Mouse (Mus musculus): ENCODE data around the gene Cav1. TPM values are rescaled to one million over a fixed set of nuclear protein-coding genes. Genes with fewer than 3 reads are reported as not detected.
A peak's percentile ranks its signal among the peaks of the same experiment; 100 is the strongest.

Gene Cav1
- polyA plus RNA-seq, 1 experiment = 25.1 TPM

- no peak for TF ChIP-seq POLR2A (IDR thresholded peaks at IDR 0.05; ENCODE audit: borderline replicate concordance, extremely low read depth, insufficient read depth, insufficient read length, poor library complexity, severe bottlenecking)
- TF ChIP-seq CTCF (IDR thresholded peaks at IDR 0.05; ENCODE audit: borderline replicate concordance, extremely low read depth, insufficient read depth, insufficient read length) = no peak
- peak; percentile 54 for DNase-seq (ENCODE audit: low read depth)
Measured at GRCm38 (mm10) chr6:17295116-17295515, 11.0 kb upstream of the Cav1 start.

- TF ChIP-seq POLR2A (IDR thresholded peaks at IDR 0.05; ENCODE audit: borderline replicate concordance, extremely low read depth, insufficient read depth, insufficient read length, poor library complexity, severe bottlenecking) = no peak
- TF ChIP-seq CTCF (IDR thresholded peaks at IDR 0.05; ENCODE audit: borderline replicate concordance, extremely low read depth, insufficient read depth, insufficient read length) = no peak
- DNase-seq (ENCODE audit: low read depth) = peak; percentile 28
Measured at GRCm38 (mm10) chr6:17306602-17307325, 629 bp downstream of the Cav1 start.

GRCm38 (mm10) chr6:17307461-17308115 lies 1.5 kb downstream of the Cav1 start:
- DNase-seq (ENCODE audit: low read depth) = peak; percentile 57
- TF ChIP-seq POLR2A (IDR thresholded peaks at IDR 0.05; ENCODE audit: borderline replicate concordance, extremely low read depth, insufficient read depth, insufficient read length, poor library complexity, severe bottlenecking) = no peak
- peak; percentile 69 for TF ChIP-seq CTCF (IDR thresholded peaks at IDR 0.05; ENCODE audit: borderline replicate concordance, extremely low read depth, insufficient read depth, insufficient read length)

DNA sequence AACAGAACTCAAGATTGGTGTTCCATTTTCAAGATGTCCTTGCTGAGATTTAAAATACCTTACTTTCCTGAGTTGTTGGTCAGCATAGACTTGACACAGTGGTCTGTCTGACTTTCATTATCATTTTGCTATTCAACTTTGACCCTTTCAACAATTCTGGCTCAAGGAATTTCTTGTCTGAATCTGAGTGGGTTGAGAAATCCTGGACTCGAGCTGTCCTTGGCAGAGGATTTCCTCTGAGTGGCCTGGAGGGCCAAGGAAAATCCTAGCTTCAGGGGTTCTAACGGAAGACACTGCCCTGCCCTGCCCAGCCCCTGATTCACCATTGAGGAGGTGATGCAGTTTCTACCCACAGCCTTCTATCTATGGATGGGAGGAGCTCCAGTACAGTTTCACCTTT lies 2.5 kb downstream of the Cav1 start:
- no peak for DNase-seq (ENCODE audit: low read depth)
- no peak for TF ChIP-seq CTCF (IDR thresholded peaks at IDR 0.05; ENCODE audit: borderline replicate concordance, extremely low read depth, insufficient read depth, insufficient read length)
- no peak for TF ChIP-seq POLR2A (IDR thresholded peaks at IDR 0.05; ENCODE audit: borderline replicate concordance, extremely low read depth, insufficient read depth, insufficient read length, poor library complexity, severe bottlenecking)

GRCm38 (mm10) chr6:17309260-17309659 lies 3.1 kb downstream of the Cav1 start:
- no peak for DNase-seq (ENCODE audit: low read depth)
- TF ChIP-seq CTCF (IDR thresholded peaks at IDR 0.05; ENCODE audit: borderline replicate concordance, extremely low read depth, insufficient read depth, insufficient read length) (no peak), POLR2A (IDR thresholded peaks at IDR 0.05; ENCODE audit: borderline replicate concordance, extremely low read depth, insufficient read depth, insufficient read length, poor library complexity, severe bottlenecking) (no peak)

GRCm38 (mm10) chr6:17314241-17314640 lies 8.1 kb downstream of the Cav1 start:
- DNase-seq (ENCODE audit: low read depth) = no peak
- TF ChIP-seq POLR2A (IDR thresholded peaks at IDR 0.05; ENCODE audit: borderline replicate concordance, extremely low read depth, insufficient read depth, insufficient read length, poor library complexity, severe bottlenecking) (no peak), CTCF (IDR thresholded peaks at IDR 0.05; ENCODE audit: borderline replicate concordance, extremely low read depth, insufficient read depth, insufficient read length) (no peak)

DNA sequence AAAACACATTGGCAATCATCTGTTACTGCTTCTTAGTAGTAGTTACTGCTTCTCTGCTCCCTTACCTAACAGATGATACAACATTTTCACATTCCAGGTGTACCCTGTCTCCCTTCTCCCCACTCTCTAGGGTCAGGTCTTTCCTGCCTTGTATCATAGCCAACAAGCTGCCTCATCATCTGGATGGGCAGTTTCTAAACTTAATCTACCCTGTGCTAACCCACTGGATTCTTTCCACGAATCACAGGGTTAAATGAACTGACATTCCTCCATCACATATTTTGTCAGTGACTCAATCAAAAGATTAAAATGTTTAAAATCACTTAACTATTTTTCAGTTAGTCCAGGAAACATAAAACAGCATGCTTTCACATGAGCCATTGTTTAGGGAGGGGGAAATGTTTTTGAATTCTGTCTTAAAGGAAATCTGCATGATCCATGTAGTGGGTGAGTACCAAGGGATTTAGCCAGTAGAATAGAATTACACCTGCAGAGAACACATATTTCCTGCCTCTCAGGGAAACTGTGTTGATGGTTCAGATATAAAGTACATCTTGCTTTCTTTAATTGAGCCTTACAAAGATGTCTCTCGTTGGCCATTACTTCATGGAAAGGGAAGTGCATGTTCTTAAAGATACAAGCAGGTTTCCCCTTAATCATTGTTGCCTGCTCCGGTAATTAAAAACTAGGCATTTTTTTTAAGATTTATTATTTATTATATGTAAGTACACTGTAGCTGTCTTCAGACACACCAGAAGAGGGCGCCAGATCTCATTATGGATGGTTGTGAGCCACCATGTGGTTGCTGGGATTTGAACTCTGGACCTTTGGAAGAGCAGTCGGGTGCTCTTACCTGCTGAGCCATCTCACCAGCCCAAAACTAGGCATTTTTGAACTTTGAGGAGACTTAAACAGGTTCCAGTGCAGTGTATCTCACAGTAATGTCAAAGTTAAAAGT lies 8.8 kb downstream of the Cav1 start:
- TF ChIP-seq POLR2A (IDR thresholded peaks at IDR 0.05; ENCODE audit: borderline replicate concordance, extremely low read depth, insufficient read depth, insufficient read length, poor library complexity, severe bottlenecking) = no peak
- TF ChIP-seq CTCF (IDR thresholded peaks at IDR 0.05; ENCODE audit: borderline replicate concordance, extremely low read depth, insufficient read depth, insufficient read length) = no peak
- DNase-seq (ENCODE audit: low read depth) = no peak

DNA sequence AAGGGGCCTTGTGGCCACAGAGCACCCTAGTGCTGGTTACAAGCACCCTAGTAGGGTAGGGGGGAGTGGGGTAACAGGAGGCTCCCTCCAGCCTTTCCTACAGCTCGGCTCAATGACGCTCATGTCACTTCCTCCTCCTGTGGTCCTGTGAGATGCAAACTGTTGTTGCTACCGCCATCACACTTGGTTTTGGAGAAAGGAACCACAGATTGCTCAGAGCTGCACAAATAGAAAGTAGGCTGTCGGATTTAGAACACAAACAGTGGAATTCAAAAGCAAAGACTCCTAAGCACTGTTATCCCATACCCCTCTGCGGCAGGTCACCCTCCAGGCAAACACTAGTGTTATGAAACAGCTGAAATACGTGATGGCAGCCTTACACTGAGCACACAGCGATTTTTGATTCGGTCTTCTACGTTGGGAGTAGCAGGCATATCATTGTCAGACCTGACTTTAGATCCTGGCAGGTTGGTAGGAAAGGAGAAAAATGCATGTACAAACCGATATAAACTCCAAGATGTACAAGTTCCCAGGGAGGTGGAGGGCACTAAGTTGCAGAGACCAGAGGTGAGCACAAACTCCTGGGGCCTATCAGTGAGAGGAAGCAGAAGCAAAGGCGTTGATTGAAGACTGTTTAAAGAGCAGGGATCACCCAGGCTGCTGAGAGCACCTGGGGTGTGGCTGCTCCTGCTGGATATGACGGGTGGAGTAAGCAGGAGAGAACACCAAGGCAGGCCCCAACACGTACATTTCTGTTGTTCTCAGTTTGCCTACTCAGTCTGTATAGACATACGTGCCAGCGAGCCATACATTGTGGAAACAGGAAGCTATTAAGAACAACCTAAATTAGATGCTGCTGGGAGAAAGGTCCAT lies 10.4 kb downstream of the Cav1 start:
- no peak for DNase-seq (ENCODE audit: low read depth)
- TF ChIP-seq CTCF (IDR thresholded peaks at IDR 0.05; ENCODE audit: borderline replicate concordance, extremely low read depth, insufficient read depth, insufficient read length) (no peak), POLR2A (IDR thresholded peaks at IDR 0.05; ENCODE audit: borderline replicate concordance, extremely low read depth, insufficient read depth, insufficient read length, poor library complexity, severe bottlenecking) (no peak)

GRCm38 (mm10) chr6:17317167-17317524 lies 11.0 kb downstream of the Cav1 start:
- peak; percentile 62 for DNase-seq (ENCODE audit: low read depth)

DNA sequence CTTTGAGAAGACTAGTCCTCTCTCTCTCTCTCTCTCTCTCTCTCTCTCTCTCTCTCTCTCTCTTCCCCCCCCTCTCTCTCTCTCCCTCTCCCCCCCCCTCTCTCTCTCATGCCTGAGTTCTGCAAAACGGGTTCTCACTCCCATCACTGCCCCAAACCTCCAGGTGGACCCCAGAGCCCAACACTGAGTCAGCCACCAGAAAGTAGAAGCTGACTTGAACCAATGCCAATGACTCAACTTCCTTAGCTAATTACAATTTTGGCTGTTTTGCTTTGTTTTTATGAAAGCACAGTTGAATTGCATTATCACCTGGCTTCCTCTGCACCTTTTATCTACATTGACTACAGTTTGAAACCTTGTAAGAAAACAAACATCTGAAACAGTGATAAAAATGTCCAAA lies 11.8 kb downstream of the Cav1 start:
- no peak for TF ChIP-seq POLR2A (IDR thresholded peaks at IDR 0.05; ENCODE audit: borderline replicate concordance, extremely low read depth, insufficient read depth, insufficient read length, poor library complexity, severe bottlenecking)
- TF ChIP-seq CTCF (IDR thresholded peaks at IDR 0.05; ENCODE audit: borderline replicate concordance, extremely low read depth, insufficient read depth, insufficient read length) = no peak
- DNase-seq (ENCODE audit: low read depth) = no peak

More at GRCm38 (mm10) chr6:17317167-17317524, 11.0 kb downstream of the Cav1 start:
- TF ChIP-seq POLR2A (IDR thresholded peaks at IDR 0.05; ENCODE audit: borderline replicate concordance, extremely low read depth, insufficient read depth, insufficient read length, poor library complexity, severe bottlenecking) = no peak
- TF ChIP-seq CTCF (IDR thresholded peaks at IDR 0.05; ENCODE audit: borderline replicate concordance, extremely low read depth, insufficient read depth, insufficient read length) = no peak

Data from brain, embryonic 14.5 days (tissue).